Mouse (Mus musculus) MEL (cell line): ENCODE data around the gene Slco3a1. TPM values are rescaled to one million over a fixed set of nuclear protein-coding genes. Genes with fewer than 3 reads are reported as not detected.

Experiments used
- DNase-seq: peaks from one replicate; pipeline ENCODE4 v3.0.0; 2011; ENCODE audit warnings: low read depth, low spot score
- H3K27ac ChIP-seq: 2 replicates; pipeline ENCODE4 v1.5.1; 2012; ENCODE audit warnings: low read depth, mild to moderate bottlenecking, control low read depth, low read length, moderate library complexity; ENCODE audit not compliant: control insufficient read depth
- H3K27me3 ChIP-seq, 2 experiments: fragments of 150-350 bp in 1 of 2; sonication (generic) in 1 of 2; 2 replicates each; pipeline ENCODE4 v1.6.1; 2012; ENCODE audit warnings: low read length in 2 of 2, mild to moderate bottlenecking in 2 of 2, improper control_type of control experiment in 1 of 2, moderate library complexity in 1 of 2; ENCODE audit not compliant: insufficient read depth in 2 of 2, control insufficient read depth in 1 of 2
- H3K36me3 ChIP-seq, 2 experiments: 2 replicates each; pipeline ENCODE4 v1.6.1; 2012 to 2014; ENCODE audit warnings: low read length in 2 of 2, improper control_type of control experiment in 1 of 2, inconsistent platforms in 1 of 2, mild to moderate bottlenecking in 1 of 2; ENCODE audit not compliant: insufficient read depth in 2 of 2, control insufficient read depth in 1 of 2
- H3K4me1 ChIP-seq, 2 experiments: fragments of 150-350 bp in 1 of 2; sonication (generic) in 1 of 2; 2 replicates each; pipeline ENCODE4 v1.6.1; 2012; ENCODE audit warnings: low read length in 2 of 2, improper control_type of control experiment in 1 of 2, mild to moderate bottlenecking in 1 of 2; ENCODE audit not compliant: insufficient read depth in 2 of 2, control insufficient read depth in 1 of 2
- H3K4me3 ChIP-seq, 2 experiments: fragments of 150-350 bp in 1 of 2; sonication (generic) in 1 of 2; 2 replicates each; pipeline ENCODE4 v1.5.1; 2012; ENCODE audit warnings: low read depth in 2 of 2, low read length in 2 of 2, mild to moderate bottlenecking in 2 of 2, moderate library complexity in 2 of 2, control low read depth in 1 of 2, improper control_type of control experiment in 1 of 2; ENCODE audit not compliant: control insufficient read depth in 1 of 2, insufficient read depth in 1 of 2
- H3K79me2 ChIP-seq: 2 replicates; pipeline ENCODE4 v1.6.1; 2012; ENCODE audit warnings: mild to moderate bottlenecking, low read length, moderate library complexity; ENCODE audit not compliant: control insufficient read depth, poor library complexity, insufficient read depth
- H3K9ac ChIP-seq: 2 replicates; pipeline ENCODE4 v1.6.1; 2012; ENCODE audit warnings: low read depth, mild to moderate bottlenecking, control low read depth, low read length, moderate library complexity; ENCODE audit not compliant: control insufficient read depth, poor library complexity, severe bottlenecking
- H3K9me3 ChIP-seq: fragments of 150-350 bp; sonication (generic); replicated peaks from 2 replicates; pipeline ENCODE4 v1.6.1; 2012; ENCODE audit warnings: mild to moderate bottlenecking, low read length, improper control_type of control experiment, moderate library complexity; ENCODE audit not compliant: insufficient read depth
- BHLHE40 ChIP-seq: IDR thresholded peaks from 2 replicates; pipeline ENCODE4 v1.6.1; 2012; ENCODE audit warnings: low read depth, mild to moderate bottlenecking, inconsistent platforms, low read length, improper control_type of control experiment, borderline replicate concordance
- CHD2 ChIP-seq: IDR thresholded peaks from 2 replicates; pipeline ENCODE4 v1.6.1; 2011; ENCODE audit warnings: low read length, improper control_type of control experiment
- CTCF ChIP-seq, 3 experiments: IDR thresholded peaks in 2 of 3; conservative IDR thresholded peaks in 1 of 3; 2 replicates each; pipeline ENCODE4 v1.5.1; 2011 to 2012; ENCODE audit warnings: low read length in 3 of 3, low read depth in 2 of 3, mild to moderate bottlenecking in 2 of 3, improper control_type of control experiment in 1 of 3, inconsistent platforms in 1 of 3, mixed read lengths in 1 of 3, moderate library complexity in 1 of 3; ENCODE audit not compliant: control insufficient read depth in 1 of 3, insufficient read depth in 1 of 3, poor library complexity in 1 of 3, severe bottlenecking in 1 of 3
- ELF1 ChIP-seq: IDR thresholded peaks from 2 replicates; pipeline ENCODE4 v1.6.1; 2014; ENCODE audit warnings: low read depth, mild to moderate bottlenecking, inconsistent platforms, low read length, improper control_type of control experiment, moderate library complexity
- EP300 ChIP-seq, 2 experiments: IDR thresholded peaks; 2 replicates each; pipeline ENCODE4 v1.6.1; 2011; ENCODE audit warnings: improper control_type of control experiment in 2 of 2, low read length in 2 of 2, low read depth in 1 of 2, mild to moderate bottlenecking in 1 of 2
- ETS1 ChIP-seq: IDR thresholded peaks from 2 replicates; pipeline ENCODE4 v1.6.1; 2012; ENCODE audit warnings: low read depth, mild to moderate bottlenecking, inconsistent platforms, low read length, improper control_type of control experiment, moderate library complexity
- GATA1 ChIP-seq: IDR thresholded peaks from 2 replicates; pipeline ENCODE4 v1.6.1; 2011; ENCODE audit warnings: low read depth, low read length, improper control_type of control experiment
- KAT2A ChIP-seq: conservative IDR thresholded peaks from 2 replicates; pipeline ENCODE4 v1.6.1; 2012; ENCODE audit warnings: low read depth, low read length, improper control_type of control experiment, inconsistent platforms
- MAFK ChIP-seq: IDR thresholded peaks from 2 replicates; pipeline ENCODE4 v1.6.1; 2011; ENCODE audit warnings: low read depth, mild to moderate bottlenecking, low read length, improper control_type of control experiment, borderline replicate concordance
- MXI1 ChIP-seq: IDR thresholded peaks from 2 replicates; pipeline ENCODE4 v1.6.1; 2011; ENCODE audit warnings: mild to moderate bottlenecking, low read depth, low read length, improper control_type of control experiment
- MYB ChIP-seq: IDR thresholded peaks from 2 replicates; pipeline ENCODE4 v1.6.1; 2011; ENCODE audit warnings: mild to moderate bottlenecking, low read depth, low read length, improper control_type of control experiment
- POLR2AphosphoS5 ChIP-seq: IDR thresholded peaks from 2 replicates; pipeline ENCODE4 v1.6.1; 2012; ENCODE audit warnings: low read depth, borderline replicate concordance, mild to moderate bottlenecking, inconsistent platforms, low read length, moderate library complexity, mixed read lengths
- RCOR1 ChIP-seq: IDR thresholded peaks from 2 replicates; pipeline ENCODE4 v1.6.1; 2012; ENCODE audit warnings: low read depth, mild to moderate bottlenecking, inconsistent platforms, low read length, improper control_type of control experiment
- SIN3A ChIP-seq: IDR thresholded peaks from 2 replicates; pipeline ENCODE4 v1.6.1; 2012; ENCODE audit warnings: low read length, improper control_type of control experiment, inconsistent platforms
- TCF12 ChIP-seq: IDR thresholded peaks from 2 replicates; pipeline ENCODE4 v1.6.1; 2014; ENCODE audit warnings: low read depth, mild to moderate bottlenecking, inconsistent platforms, low read length, improper control_type of control experiment, moderate library complexity
- UBTF ChIP-seq: IDR thresholded peaks from 2 replicates; pipeline ENCODE4 v1.6.1; 2012; ENCODE audit warnings: low read depth, mild to moderate bottlenecking, inconsistent platforms, low read length, improper control_type of control experiment, moderate library complexity, borderline replicate concordance; ENCODE audit not compliant: insufficient read depth
- USF1 ChIP-seq: IDR thresholded peaks from 2 replicates; pipeline ENCODE4 v1.6.1; 2014; ENCODE audit warnings: low read depth, mild to moderate bottlenecking, inconsistent platforms, low read length, improper control_type of control experiment, moderate library complexity
- USF2 ChIP-seq, 2 experiments: IDR thresholded peaks; 2 replicates each; pipeline ENCODE4 v1.6.1; 2011 to 2012; ENCODE audit warnings: improper control_type of control experiment in 2 of 2, low read length in 2 of 2, borderline replicate concordance in 1 of 2, inconsistent platforms in 1 of 2, low read depth in 1 of 2, mild to moderate bottlenecking in 1 of 2; ENCODE audit not compliant: insufficient read depth in 1 of 2
- ZKSCAN1 ChIP-seq: IDR thresholded peaks from 2 replicates; pipeline ENCODE4 v1.6.1; 2012; ENCODE audit warnings: low read depth, mild to moderate bottlenecking, inconsistent platforms, low read length, improper control_type of control experiment, moderate library complexity
- ZMIZ1 ChIP-seq: IDR thresholded peaks from 2 replicates; pipeline ENCODE4 v1.6.1; 2012; ENCODE audit warnings: low read depth, mild to moderate bottlenecking, inconsistent platforms, low read length, improper control_type of control experiment, moderate library complexity
- polyA plus RNA-seq, 2 experiments: library from polyadenylated mRNA; stranded (reverse) in 1 of 2; unstranded in 1 of 2; fragments of >175 nt in 1 of 2; fragments of >200 nt in 1 of 2; gene quantifications; 2 replicates each; pipeline versions ENCODE4 v1.2.1 to v1.2.4; 2012; ENCODE audit warnings: low replicate concordance in 2 of 2, low read depth in 1 of 2; ENCODE audit not compliant: insufficient read length in 2 of 2, insufficient read depth in 1 of 2, missing spikeins in 1 of 2
- total RNA-seq: library from RNA; depleted of rRNA; stranded (reverse); fragments of 300-350 nt; gene quantifications from 2 replicates; pipeline ENCODE4 v1.2.3, GENCODE M21; 2012

Slco3a1 gene
- total and polyA plus RNA-seq, 3 experiments: 17.6 to 20.9 TPM; not detected in 1

DNA sequence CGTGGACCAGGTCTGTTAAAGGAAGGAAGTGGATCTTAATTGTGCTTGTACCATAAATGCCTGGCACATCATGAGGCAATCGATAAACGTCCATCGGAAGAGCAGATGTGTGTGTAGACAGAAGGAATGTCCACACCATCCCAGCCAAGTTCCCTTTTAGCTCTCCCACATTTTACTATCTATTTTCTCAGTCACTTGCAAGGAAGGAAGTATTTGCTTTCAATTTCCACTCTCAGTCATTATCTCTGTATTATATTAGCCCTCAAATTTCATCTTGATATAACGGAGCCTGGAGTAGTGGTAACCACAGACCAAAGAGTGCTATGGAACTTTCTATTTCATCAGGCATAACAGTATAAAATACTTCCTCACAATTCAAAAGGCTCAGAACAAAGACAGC lies 112.2 kb downstream of the Slco3a1 start:
- Histone ChIP-seq H3K27me3 (no peaks in the 10 kb centered on the region), H3K4me3 (peak overlapping the region in 1 of 2 experiments; percentile 42; a peak in 1 of 4 replicates), H3K79me2 (no peaks in the 10 kb centered on the region; the same call in 1 of the 2 replicates), H3K9me3 (no peaks in the 10 kb centered on the region), H3K4me1 (peaks cover 5 to 13% of the 10 kb centered on the region in 2 experiments; a peak in 3 of 4 replicates), H3K9ac (no peak overlapping the region), H3K27ac (peak overlapping the region; percentile 57), H3K36me3 (peaks cover 0 to 12% of the 10 kb centered on the region in 2 experiments; a peak in 2 of 4 replicates)
- peak; percentile 57 for DNase-seq
- TF ChIP-seq MAFK: 0 out of 2 replicates have a peak, but pooled peaks have one; percentile 16
- peak; percentile 58 to 64 for TF ChIP-seq EP300 (IDR thresholded peaks at IDR 0.05; ENCODE audit: low read depth in 1 of 2, low read length in 2 of 2)
- 0 out of 2 replicates have a peak, but pooled peaks have one; percentile 35 for TF ChIP-seq ETS1
- TF ChIP-seq TCF12: peak; percentile 33; the same call in 1 of the 2 replicates
- TF ChIP-seq RCOR1: peak; percentile 88
- TF ChIP-seq BHLHE40: no peak
- TF ChIP-seq ELF1: peak; percentile 16; the same call in 1 of the 2 replicates
- peak; percentile 55 for TF ChIP-seq GATA1
- TF ChIP-seq KAT2A: no peak
- no peak for TF ChIP-seq POLR2AphosphoS5

DNA sequence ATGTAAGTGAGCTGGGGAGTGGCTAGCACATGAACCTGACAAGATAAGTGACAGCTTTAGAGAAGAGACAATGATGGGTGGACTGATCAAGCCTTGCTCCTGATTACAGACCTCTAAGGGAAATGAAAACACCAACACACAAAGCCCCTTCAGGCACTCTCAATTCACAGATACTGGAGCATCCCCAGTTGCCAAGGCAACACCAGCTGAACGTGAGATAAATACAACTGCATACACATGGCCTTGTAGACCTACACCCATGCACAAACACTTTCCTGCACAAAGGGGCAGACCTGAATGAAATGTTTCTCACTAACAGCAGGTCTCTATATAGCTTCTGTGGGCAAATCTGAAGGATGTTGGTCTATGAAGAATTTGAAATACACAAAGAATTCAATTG lies 117.0 kb downstream of the Slco3a1 start:
- H3K79me2 ChIP-seq: no peaks in the 10 kb centered on the region
- no peak overlapping the region for H3K27ac ChIP-seq
- H3K9ac ChIP-seq: no peak overlapping the region
- TF ChIP-seq KAT2A (no peak), USF2 (IDR thresholded peaks at IDR 0.05; ENCODE audit: borderline replicate concordance in 1 of 2, insufficient read depth in 1 of 2, low read depth in 1 of 2, low read length in 2 of 2) (no peak), USF1 (no peak), MYB (no peak), ZKSCAN1 (no peak), CTCF (IDR thresholded peaks at IDR 0.05 in 2 of 3, conservative IDR thresholded peaks at IDR 0.05 in 1 of 3; ENCODE audit: control insufficient read depth in 1 of 3, insufficient read depth in 1 of 3, low read depth in 2 of 3, low read length in 3 of 3, poor library complexity in 1 of 3, severe bottlenecking in 1 of 3) (no peak), GATA1 (peak; percentile 25; the same call in 1 of the 2 replicates), ZMIZ1 (no peak), UBTF (no peak), CHD2 (no peak), SIN3A (peak; percentile 71), MXI1 (peak; percentile 38; the same call in 1 of the 2 replicates)
- TF ChIP-seq, all 39 proteins: peak for 3
- DNase-seq: peak; percentile 37
- H3K27me3 ChIP-seq: no peaks in the 10 kb centered on the region
- H3K9me3 ChIP-seq: no peaks in the 10 kb centered on the region
- H3K36me3 ChIP-seq: peaks cover 0 to 11% of the 10 kb centered on the region in 2 experiments; a peak in 3 of 4 replicates
- no peak overlapping the region for H3K4me3 ChIP-seq
- H3K4me1 ChIP-seq: peaks cover 6 to 16% of the 10 kb centered on the region in 2 experiments
